ENCODE assay signal across 8 mouse cellular contexts in the genomic region with DNA sequence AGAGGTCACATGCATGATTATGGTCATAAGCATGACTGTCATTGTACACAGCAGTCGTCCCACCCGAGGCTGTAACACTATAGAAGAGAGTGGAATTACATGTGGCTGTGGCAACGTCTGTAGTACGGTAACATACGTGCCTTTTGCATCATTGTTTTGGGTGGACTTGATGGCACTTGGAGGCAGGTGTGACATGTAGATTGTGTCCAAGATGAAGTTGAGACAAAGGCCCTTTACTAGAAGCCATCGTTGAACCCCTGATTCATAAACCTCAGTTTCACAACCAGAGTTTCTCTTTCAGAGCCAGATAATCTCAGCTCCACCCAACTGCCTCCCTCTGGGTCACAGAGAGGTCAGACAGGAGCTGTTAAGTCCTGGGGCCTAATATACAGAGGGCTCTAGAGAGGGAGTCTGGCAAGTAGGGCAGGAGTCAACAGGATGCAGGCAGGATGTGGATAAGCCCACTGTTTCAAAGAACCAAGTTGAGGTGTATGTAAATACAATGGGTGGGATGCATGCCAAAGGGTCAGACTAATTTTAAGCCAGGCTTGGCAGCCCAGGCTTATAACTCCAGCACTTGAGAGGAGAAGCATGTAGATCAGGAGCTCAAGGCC. TPM values are rescaled to one million over a fixed set of nuclear protein-coding genes. Genes with fewer than 3 reads are reported as not detected.
DNase-seq lines count a peak whose midpoint lies in the region; ATAC-seq lines count a peak whose summit lies in the region.
"Had no signal": no experiment of that assay in that cellular context is flagged by ENCODE, and none has a peak within 500 bp of the region (broad histone marks: within the 10 kb centered on the region; RNA-seq: fewer than 3 reads in every experiment).

No protein-coding gene starts in this region.

- no peak overlapping the region for H3K4me3 ChIP-seq in forebrain, embryonic 14.5 days (ENCODE audit: low read depth, low read length)

- no peaks in the 10 kb centered on the region for H3K36me3 ChIP-seq in forebrain, embryonic 14.5 days (ENCODE audit: control insufficient read depth, insufficient read depth, low read length)

- no peaks in the 10 kb centered on the region for H3K9me3 ChIP-seq in forebrain, embryonic 14.5 days (replicated peaks; ENCODE audit: control insufficient read depth, low read length)

- no peak for ATAC-seq in forebrain, embryonic 14.5 days

- H3K4me1 ChIP-seq in forebrain, embryonic 14.5 days (ENCODE audit: control insufficient read depth, insufficient read depth, low read length), result peaks cover 7% of the 10 kb centered on the region

- WGBS in forebrain, embryonic 14.5 days, result 81% methylated on average over 6 of the region's 6 CpGs

- H3K27ac ChIP-seq in forebrain, embryonic 14.5 days (ENCODE audit: low read depth, low read length), result no peak overlapping the region

- peaks cover 20% of the 10 kb centered on the region for H3K27me3 ChIP-seq in forebrain, embryonic 14.5 days (replicated peaks; ENCODE audit: control insufficient read depth, insufficient read depth, low read length)

- H3K4me2 ChIP-seq in forebrain, embryonic 14.5 days (ENCODE audit: low read length), result no peak overlapping the region

- DNase-seq in NIH3T3 (ENCODE audit: low read depth), result peak; percentile 12
- peak; percentile 24 for DNase-seq in embryo, embryonic 9.5 days (ENCODE audit: extremely low spot score)
- DNase-seq in kidney, adult 11 months, result peak; percentile 87
- DNase-seq in lung, postnatal 25 days (ENCODE audit: low spot score), result peak; percentile 91
- DNase-seq in cerebellum, postnatal 14 days, result no peak
- DNase-seq in forebrain, embryonic 14.5 days (ENCODE audit: low spot score), result no peak
- DNase-seq in c-Kit-positive CD71-positive TER-119-positive erythroid progenitor cells, embryonic 14.5 days (ENCODE audit: low spot score), result no peak
- DNase-seq: cerebellum, adult 11-12 months had no signal

- no peak overlapping the region for H3K9ac ChIP-seq in forebrain, embryonic 14.5 days (ENCODE audit: low read length)

RNA-seq across cellular contexts. Expression of gene Dhrs3, which starts 5.5 kb away (rescaled TPM):
- polyA plus RNA-seq in forebrain, embryonic 14.5 days (2014; fragmentation: Nextera tagmentation; extraction: Ambion mirVana), result 16.1 and 25.8 TPM in 2 replicates

Comparison
In these comparisons a context has a peak if more than half of its experiments do, and no peak if none do; other contexts are left out.
1. DNase-seq: peak in NIH3T3 (single experiment), embryo, embryonic 9.5 days (single experiment), kidney, adult 11 months (single experiment) and lung, postnatal 25 days (single experiment); none in cerebellum, postnatal 14 days (0 of 2), forebrain, embryonic 14.5 days (single experiment) and c-Kit-positive CD71-positive TER-119-positive erythroid progenitor cells, embryonic 14.5 days (single experiment).